Mouse (Mus musculus) heart, postnatal 0 days (tissue): ENCODE results near the gene C330007P06Rik.

ENCODE experiments used
- CTCF ChIP-seq: IDR thresholded peaks from 2 replicates; pipeline ENCODE4 v1.5.1; 2016; ENCODE audit warnings: antibody characterized with exemption, control low read depth, low read depth
- EP300 ChIP-seq: IDR thresholded peaks from 2 replicates; pipeline ENCODE4 v1.6.1; 2016; ENCODE audit warnings: antibody characterized with exemption, low read depth

GRCm38 (mm10) chrX:36841698-36842097, 32.2 kb downstream of the C330007P06Rik start:
- TF ChIP-seq CTCF (no peak), EP300 (no peak)
